Mouse (Mus musculus): Measurements from ENCODE around the gene Baiap3. TPM values are rescaled to one million over a fixed set of nuclear protein-coding genes. Genes with fewer than 3 reads are reported as not detected.
A peak's percentile ranks its signal among the peaks of the same experiment; 100 is the strongest.

Gene Baiap3
- total and polyA plus RNA-seq, 3 experiments = 0.32 to 1.5 (median 0.39) TPM

- Histone ChIP-seq H3K27me3 (ENCODE audit: control insufficient read depth, insufficient read depth, low read length) (no peaks in the 10 kb centered on the region), H3K4me1 (ENCODE audit: control insufficient read depth, insufficient read depth, low read length) (peaks cover 5% of the 10 kb centered on the region), H3K4me3 (no peak overlapping the region), H3K36me3 (ENCODE audit: control insufficient read depth, insufficient read depth, low read length) (no peaks in the 10 kb centered on the region), H3K79me2 (replicated peaks; ENCODE audit: control insufficient read depth, insufficient read depth, low read length) (no peaks in the 10 kb centered on the region), H3K9ac (ENCODE audit: low read depth, low read length) (no peak overlapping the region), H3K27ac (peak overlapping the region; percentile 52)
- intact Hi-C loops (cut with DNase I) = no loop called here
- peak; percentile 29 to 36 for DNase-seq
- no peak for TF ChIP-seq EP300 (IDR thresholded peaks at IDR 0.05; ENCODE audit: insufficient read depth, low read depth, low read length)
- TF ChIP-seq CTCF (IDR thresholded peaks at IDR 0.05) = peak; percentile 18
- no peak for TF ChIP-seq POLR2A (IDR thresholded peaks at IDR 0.05; ENCODE audit: insufficient read depth, low read depth, low read length)
- 41% methylated on average over 15 of the region's 15 CpGs for WGBS
These were observed 45.3 kb downstream of the Baiap3 start for GRCm38 (mm10) chr17:25210680-25211466.

DNA sequence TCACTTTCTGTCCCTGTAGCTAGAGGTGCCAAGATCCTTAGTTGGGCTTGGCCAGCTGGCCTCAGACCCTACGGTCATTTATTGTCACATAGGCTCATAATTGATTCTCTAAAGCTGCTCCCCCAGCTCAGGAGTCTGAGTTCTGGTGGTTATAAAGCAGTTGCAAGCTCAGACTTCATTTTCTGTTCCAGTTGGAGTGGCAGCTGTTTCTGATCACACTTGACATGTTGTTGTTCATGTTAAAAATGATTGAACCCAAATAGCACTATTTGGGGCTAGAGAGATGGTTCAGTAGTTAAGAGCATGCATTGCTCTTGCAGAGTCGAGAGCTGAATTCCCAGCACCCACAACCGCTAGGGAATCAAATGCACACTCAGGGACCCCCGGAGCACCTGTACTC, 46.2 kb downstream of the Baiap3 start:
- Histone ChIP-seq H3K4me3 (no peak overlapping the region), H3K27ac (no peak overlapping the region), H3K4me1 (ENCODE audit: control insufficient read depth, insufficient read depth, low read length) (peaks cover 5% of the 10 kb centered on the region), H3K36me3 (ENCODE audit: control insufficient read depth, insufficient read depth, low read length) (no peaks in the 10 kb centered on the region), H3K27me3 (ENCODE audit: control insufficient read depth, insufficient read depth, low read length) (no peaks in the 10 kb centered on the region), H3K79me2 (replicated peaks; ENCODE audit: control insufficient read depth, insufficient read depth, low read length) (no peaks in the 10 kb centered on the region), H3K9ac (ENCODE audit: low read depth, low read length) (no peak overlapping the region)
- WGBS = 82% methylated on average over 4 of the region's 4 CpGs
- DNase-seq = no peak
- TF ChIP-seq CTCF (IDR thresholded peaks at IDR 0.05) = no peak
- TF ChIP-seq POLR2A (IDR thresholded peaks at IDR 0.05; ENCODE audit: insufficient read depth, low read depth, low read length) = no peak
- no peak for TF ChIP-seq EP300 (IDR thresholded peaks at IDR 0.05; ENCODE audit: insufficient read depth, low read depth, low read length)
- intact Hi-C loops (cut with DNase I) = no loop called here

DNA sequence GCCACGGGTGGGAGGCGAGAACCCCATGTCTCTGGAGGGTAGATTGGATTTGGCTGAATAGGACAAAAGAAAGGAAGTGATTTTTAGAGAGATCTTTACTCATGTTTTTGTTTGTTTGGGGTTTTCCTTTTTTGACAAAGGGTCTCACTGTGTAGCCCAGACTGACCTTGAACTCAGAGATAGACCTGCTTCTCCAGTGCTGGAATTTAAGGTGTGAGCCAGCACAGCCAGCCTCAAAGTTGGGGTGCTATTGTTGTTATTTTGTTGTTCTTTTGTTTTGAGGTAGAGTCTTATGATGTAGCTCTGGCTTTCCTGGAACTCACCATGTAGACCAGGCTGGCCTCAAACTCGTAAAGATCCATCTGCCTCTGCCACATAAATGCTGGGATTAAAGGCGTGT, 53.8 kb downstream of the Baiap3 start:
- Histone ChIP-seq H3K27ac (no peak overlapping the region), H3K79me2 (replicated peaks; ENCODE audit: control insufficient read depth, insufficient read depth, low read length) (no peaks in the 10 kb centered on the region), H3K4me1 (ENCODE audit: control insufficient read depth, insufficient read depth, low read length) (no peaks in the 10 kb centered on the region), H3K36me3 (ENCODE audit: control insufficient read depth, insufficient read depth, low read length) (no peaks in the 10 kb centered on the region), H3K27me3 (ENCODE audit: control insufficient read depth, insufficient read depth, low read length) (no peaks in the 10 kb centered on the region), H3K4me3 (no peak overlapping the region), H3K9ac (ENCODE audit: low read depth, low read length) (no peak overlapping the region)
- TF ChIP-seq POLR2A (IDR thresholded peaks at IDR 0.05; ENCODE audit: insufficient read depth, low read depth, low read length) = no peak
- intact Hi-C loops (cut with DNase I) = no loop called here
- WGBS = 91% methylated on average over 4 of the region's 4 CpGs
- no peak for DNase-seq

Small RNA genes lying within 50 kb of the gene (microRNA-seq; reads per million reads assigned to microRNA genes)
- 1.1 to 2.3 reads per million in 2 experiments for gene Mir3547

Other genes starting within 250 kb of the Baiap3 start
- gene Cramp1l, start 240.6 kb downstream of the Baiap3 start, total RNA-seq (2021) = 1 to 10 TPM; 9.4 to 9.8 TPM
- 9.6 and 13.7 TPM in 2 replicates for gene Cramp1l, start 240.6 kb downstream of the Baiap3 start, polyA plus RNA-seq (2012; rRNA removed)
- gene Ift140, start 240.3 kb downstream of the Baiap3 start, total RNA-seq (2021) = 1 to 10 TPM; 3.1 to 5.0 TPM
- 4.6 and 5.2 TPM in 2 replicates for gene Ift140, start 240.3 kb downstream of the Baiap3 start, polyA plus RNA-seq (2012; rRNA removed)
- gene Tmem204, start 172.8 kb downstream of the Baiap3 start, total RNA-seq (2021) = 10 to 100 TPM; 40.0 to 45.1 TPM
- 77.3 and 82.0 TPM in 2 replicates for gene Tmem204, start 172.8 kb downstream of the Baiap3 start, polyA plus RNA-seq (2012; rRNA removed)
- 10 to 100 TPM; 12.1 to 13.5 TPM for gene Telo2, start 140.4 kb downstream of the Baiap3 start, total RNA-seq (2021)
- gene Telo2, start 140.4 kb downstream of the Baiap3 start, polyA plus RNA-seq (2012; rRNA removed) = 12.7 and 15.5 TPM in 2 replicates
- gene Ptx4, start 135.6 kb downstream of the Baiap3 start, total RNA-seq (2021) = 1 to 10 TPM; 5.4 to 5.8 TPM
- gene Ptx4, start 135.6 kb downstream of the Baiap3 start, polyA plus RNA-seq (2012; rRNA removed) = 0.16 and 0.26 TPM in 2 replicates
- gene Clcn7, start 123.0 kb downstream of the Baiap3 start, total RNA-seq (2021) = 10 to 100 TPM; 25.4 to 28.5 TPM
- 24.6 and 31.3 TPM in 2 replicates for gene Clcn7, start 123.0 kb downstream of the Baiap3 start, polyA plus RNA-seq (2012; rRNA removed)
- not detected for gene Ccdc154, start 93.9 kb downstream of the Baiap3 start, total RNA-seq (2021)
- gene Ccdc154, start 93.9 kb downstream of the Baiap3 start, polyA plus RNA-seq (2012; rRNA removed) = 0.06 TPM in 1 of 2 replicates, not detected in the other
- gene Gm38655, start 80.9 kb downstream of the Baiap3 start, total RNA-seq (2021) = not detected
- gene Gm38655, start 80.9 kb downstream of the Baiap3 start, polyA plus RNA-seq (2012; rRNA removed) = 0.29 TPM in 1 of 2 replicates, not detected in the other
- gene BC003965, start 71.8 kb downstream of the Baiap3 start, total RNA-seq (2021) = 10 to 100 TPM; 20.8 to 22.2 TPM
- 12.1 and 18.6 TPM in 2 replicates for gene BC003965, start 71.8 kb downstream of the Baiap3 start, polyA plus RNA-seq (2012; rRNA removed)
- 1 to 10 TPM; 7.4 to 7.5 TPM for gene Unkl, start 68.0 kb downstream of the Baiap3 start, total RNA-seq (2021)
- gene Unkl, start 68.0 kb downstream of the Baiap3 start, polyA plus RNA-seq (2012; rRNA removed) = 6.6 and 9.1 TPM in 2 replicates
- 10 to 100 TPM; 13.6 to 16.1 TPM for gene Gnptg, start 16.2 kb downstream of the Baiap3 start, total RNA-seq (2021)
- 18.0 and 19.5 TPM in 2 replicates for gene Gnptg, start 16.2 kb downstream of the Baiap3 start, polyA plus RNA-seq (2012; rRNA removed)
- 1 to 10 TPM; 6.9 to 8.2 TPM for gene Tsr3, start 16.2 kb downstream of the Baiap3 start, total RNA-seq (2021)
- gene Tsr3, start 16.2 kb downstream of the Baiap3 start, polyA plus RNA-seq (2012; rRNA removed) = 7.1 TPM in 2 replicates
- 10 to 100 TPM; 88.3 to 90.3 TPM for gene Ube2i, start 18.3 kb upstream of the Baiap3 start, total RNA-seq (2021)
- gene Ube2i, start 18.3 kb upstream of the Baiap3 start, polyA plus RNA-seq (2012; rRNA removed) = 69.7 and 94.6 TPM in 2 replicates
- gene Prss34, start 42.0 kb upstream of the Baiap3 start, total RNA-seq (2021) = under 1 TPM; 0.21 to 0.36 TPM
- 0.14 and 0.35 TPM in 2 replicates for gene Prss34, start 42.0 kb upstream of the Baiap3 start, polyA plus RNA-seq (2012; rRNA removed)
- gene Prss28, start 52.3 kb upstream of the Baiap3 start, total RNA-seq (2021) = not detected
- gene Prss28, start 52.3 kb upstream of the Baiap3 start, polyA plus RNA-seq (2012; rRNA removed) = not detected in 2 replicates
- not detected for gene Prss29, start 62.3 kb upstream of the Baiap3 start, total RNA-seq (2021)
- gene Prss29, start 62.3 kb upstream of the Baiap3 start, polyA plus RNA-seq (2012; rRNA removed) = not detected in 2 replicates
- gene Tpsab1, start 89.2 kb upstream of the Baiap3 start, total RNA-seq (2021) = under 1 TPM; 0.70 to 0.82 TPM
- gene Tpsab1, start 89.2 kb upstream of the Baiap3 start, polyA plus RNA-seq (2012; rRNA removed) = 0.12 and 0.31 TPM in 2 replicates
- 1 to 10 TPM; 1.4 to 2.5 TPM for gene Tpsb2, start 109.9 kb upstream of the Baiap3 start, total RNA-seq (2021)
- 6.3 and 8.2 TPM in 2 replicates for gene Tpsb2, start 109.9 kb upstream of the Baiap3 start, polyA plus RNA-seq (2012; rRNA removed)
- not detected for gene Tpsg1, start 112.9 kb upstream of the Baiap3 start, total RNA-seq (2021)
- gene Tpsg1, start 112.9 kb upstream of the Baiap3 start, polyA plus RNA-seq (2012; rRNA removed) = 0.47 and 0.61 TPM in 2 replicates
- gene Cacna1h, start 177.4 kb upstream of the Baiap3 start, total RNA-seq (2021) = 1 to 10 TPM; 4.5 to 5.5 TPM
- 20.4 and 23.2 TPM in 2 replicates for gene Cacna1h, start 177.4 kb upstream of the Baiap3 start, polyA plus RNA-seq (2012; rRNA removed)
- gene Tekt4, start 198.3 kb upstream of the Baiap3 start, total RNA-seq (2021) = not detected
- 0.61 and 1.2 TPM in 2 replicates for gene Tekt4, start 198.3 kb upstream of the Baiap3 start, polyA plus RNA-seq (2012; rRNA removed)
- gene Sstr5, start 240.9 kb upstream of the Baiap3 start, total RNA-seq (2021) = not detected
- not detected in 2 replicates for gene Sstr5, start 240.9 kb upstream of the Baiap3 start, polyA plus RNA-seq (2012; rRNA removed)

Data from heart, adult 2 months (tissue).